Mouse (Mus musculus) hindbrain, embryonic 14.5 days (tissue): ENCODE measurements around the gene Gimap9. TPM values are rescaled to one million over a fixed set of nuclear protein-coding genes. Genes with fewer than 3 reads are reported as not detected.
A peak's percentile ranks its signal among the peaks of the same experiment; 100 is the strongest.

Experiments
- ATAC-seq: fragments of 200-750 bp; cut with Nextera tagmentation; 2 replicates; pipeline ENCODE4 v1.8.0; 2017; ENCODE audit warnings: moderate number of reproducible peaks, mild to moderate bottlenecking, moderate TSS enrichment, moderate library complexity; ENCODE audit not compliant: low FRiP score
- DNase-seq: peaks from one replicate; pipeline ENCODE4 v3.0.0-alpha.2; 2015; ENCODE audit warnings: low spot score
- H3K27ac ChIP-seq: fragments of 300-500 bp; sonication (generic); 2 replicates; pipeline ENCODE4 v1.5.1; 2014; ENCODE audit warnings: mild to moderate bottlenecking, moderate library complexity
- H3K27me3 ChIP-seq: fragments of 300-500 bp; sonication (generic); 2 replicates; pipeline ENCODE4 v1.6.1; 2014; ENCODE audit warnings: mild to moderate bottlenecking, low read length, mixed read lengths; ENCODE audit not compliant: control insufficient read depth, insufficient read depth
- H3K36me3 ChIP-seq: fragments of 300-500 bp; sonication (generic); replicated peaks from 2 replicates; pipeline ENCODE4 v1.6.1; 2014; ENCODE audit not compliant: control insufficient read depth, insufficient read depth
- H3K4me1 ChIP-seq: fragments of 300-500 bp; sonication (generic); replicated peaks from 2 replicates; pipeline ENCODE4 v1.6.1; 2014; ENCODE audit warnings: antibody characterized with exemption, low read length, mixed read lengths; ENCODE audit not compliant: control insufficient read depth, insufficient read depth
- H3K4me2 ChIP-seq: fragments of 300-500 bp; sonication (generic); replicated peaks from 2 replicates; pipeline ENCODE4 v1.6.1; 2014; ENCODE audit warnings: mild to moderate bottlenecking, moderate library complexity
- H3K4me3 ChIP-seq: fragments of 300-500 bp; sonication (generic); replicated peaks from 2 replicates; pipeline ENCODE4 v1.5.1; 2014; ENCODE audit warnings: mild to moderate bottlenecking, low read length
- H3K9ac ChIP-seq: fragments of 300-500 bp; sonication (generic); 2 replicates; pipeline ENCODE4 v1.6.1; 2014
- H3K9me3 ChIP-seq: fragments of 300-500 bp; sonication (generic); 2 replicates; pipeline ENCODE4 v1.6.1; 2016; ENCODE audit warnings: low read length; ENCODE audit not compliant: control insufficient read depth
- WGBS: fragments of 180-500 bp; shearing (Covaris S2); extraction: QIAGEN DNeasy Blood & Tissue Kit; methylation state at CpG from one replicate; pipeline ENCODE4 v1.1.7; 2014; 5-methylcytosine and 5-hydroxymethylcytosine counted together
- polyA plus RNA-seq: library from polyadenylated mRNA; unstranded; fragments of >200 nt; fragmentation: Nextera tagmentation; extraction: Ambion mirVana; gene quantifications from 2 replicates; pipeline ENCODE4 v1.2.1, GENCODE M21; 2014

The Gimap9 gene
- polyA plus RNA-seq, 1 experiment from 2014 or later: 1.6 TPM

- no peak for ATAC-seq
- WGBS: 85% methylated on average over 2 of the region's 2 CpGs
Observed at GRCm38 (mm10) chr6:48635105-48635504, 40.8 kb upstream of the Gimap9 start.

GRCm38 (mm10) chr6:48636515-48636914 is 39.4 kb upstream of the Gimap9 start:
- Histone ChIP-seq H3K27me3 (no peaks in the 10 kb centered on the region), H3K4me2 (no peak overlapping the region), H3K36me3 (no peaks in the 10 kb centered on the region), H3K4me3 (no peak overlapping the region), H3K27ac (no peak overlapping the region), H3K9ac (no peak overlapping the region), H3K4me1 (no peaks in the 10 kb centered on the region), H3K9me3 (no peaks in the 10 kb centered on the region)
- ATAC-seq (no peak), DNase-seq (no peak)
- 33% methylated on average over 6 of the region's 6 CpGs for WGBS

More at GRCm38 (mm10) chr6:48635105-48635504, 40.8 kb upstream of the Gimap9 start:
- Histone ChIP-seq H3K36me3 (no peaks in the 10 kb centered on the region), H3K27ac (no peak overlapping the region), H3K4me2 (no peak overlapping the region), H3K9me3 (no peaks in the 10 kb centered on the region), H3K4me3 (no peak overlapping the region), H3K9ac (no peak overlapping the region), H3K27me3 (no peaks in the 10 kb centered on the region), H3K4me1 (0 out of 2 replicates have a peak, but pooled peaks cover under 1% of the 10 kb centered on the region)
- DNase-seq: no peak

DNA sequence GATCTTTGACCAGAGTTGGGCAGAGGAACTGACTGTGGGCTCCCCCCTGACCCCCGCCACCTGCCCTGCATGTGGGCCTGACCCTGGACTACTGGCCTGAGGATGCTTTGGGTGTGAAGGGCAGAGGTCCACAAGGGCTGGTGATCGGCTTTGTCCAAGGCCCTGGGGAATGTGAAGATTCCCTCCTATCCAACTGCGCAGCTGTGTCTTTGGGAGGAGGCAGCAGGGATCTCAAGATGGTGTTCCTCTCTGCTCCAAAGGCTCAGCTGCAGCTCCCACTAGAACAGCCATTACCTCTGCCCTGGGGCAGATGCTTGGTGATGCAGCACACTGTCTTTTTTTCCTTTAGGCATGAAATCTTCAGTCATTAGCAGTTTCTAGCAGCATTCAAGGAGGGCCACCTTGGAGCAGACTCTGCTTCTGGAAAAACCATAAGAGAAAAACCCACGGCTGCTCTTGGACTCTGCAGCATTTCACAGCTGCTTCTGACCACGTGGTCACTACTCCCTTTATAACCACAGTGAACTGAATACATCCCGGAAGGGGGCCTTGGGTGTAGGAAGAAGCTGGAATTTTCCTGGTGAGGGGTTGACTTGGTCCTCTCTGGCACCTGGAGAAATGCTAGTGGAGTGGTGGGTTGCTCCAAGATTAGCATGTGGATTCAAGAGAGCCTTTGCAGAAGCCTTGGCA is 38.0 kb upstream of the Gimap9 start:
- H3K9ac ChIP-seq: no peak overlapping the region
- no peak overlapping the region for H3K4me3 ChIP-seq
- ATAC-seq (no peak), DNase-seq (no peak)
- no peak overlapping the region for H3K4me2 ChIP-seq
- H3K9me3 ChIP-seq: no peaks in the 10 kb centered on the region
- 67% methylated on average over 6 of the region's 6 CpGs for WGBS
- H3K27me3 ChIP-seq: no peaks in the 10 kb centered on the region
- H3K36me3 ChIP-seq: no peaks in the 10 kb centered on the region
- H3K4me1 ChIP-seq: no peaks in the 10 kb centered on the region
- no peak overlapping the region for H3K27ac ChIP-seq

GRCm38 (mm10) chr6:48638553-48638952 is 37.4 kb upstream of the Gimap9 start:
- no peaks in the 10 kb centered on the region for H3K27me3 ChIP-seq
- H3K9ac ChIP-seq: no peak overlapping the region
- no peak overlapping the region for H3K27ac ChIP-seq
- H3K36me3 ChIP-seq: no peaks in the 10 kb centered on the region
- no peaks in the 10 kb centered on the region for H3K4me1 ChIP-seq
- no peak for DNase-seq
- no peak overlapping the region for H3K4me3 ChIP-seq
- ATAC-seq: no peak
- no peaks in the 10 kb centered on the region for H3K9me3 ChIP-seq
- no peak overlapping the region for H3K4me2 ChIP-seq
- 77% methylated on average over 2 of the region's 2 CpGs for WGBS

- Histone ChIP-seq H3K27me3 (no peaks in the 10 kb centered on the region), H3K9me3 (no peaks in the 10 kb centered on the region), H3K4me1 (no peaks in the 10 kb centered on the region), H3K27ac (no peak overlapping the region), H3K4me2 (no peak overlapping the region), H3K36me3 (no peaks in the 10 kb centered on the region), H3K4me3 (no peak overlapping the region), H3K9ac (no peak overlapping the region)
- ATAC-seq (no peak), DNase-seq (no peak)
- 82% methylated on average over 6 of the region's 6 CpGs for WGBS
Observed at GRCm38 (mm10) chr6:48641391-48641790, 34.5 kb upstream of the Gimap9 start.

DNA sequence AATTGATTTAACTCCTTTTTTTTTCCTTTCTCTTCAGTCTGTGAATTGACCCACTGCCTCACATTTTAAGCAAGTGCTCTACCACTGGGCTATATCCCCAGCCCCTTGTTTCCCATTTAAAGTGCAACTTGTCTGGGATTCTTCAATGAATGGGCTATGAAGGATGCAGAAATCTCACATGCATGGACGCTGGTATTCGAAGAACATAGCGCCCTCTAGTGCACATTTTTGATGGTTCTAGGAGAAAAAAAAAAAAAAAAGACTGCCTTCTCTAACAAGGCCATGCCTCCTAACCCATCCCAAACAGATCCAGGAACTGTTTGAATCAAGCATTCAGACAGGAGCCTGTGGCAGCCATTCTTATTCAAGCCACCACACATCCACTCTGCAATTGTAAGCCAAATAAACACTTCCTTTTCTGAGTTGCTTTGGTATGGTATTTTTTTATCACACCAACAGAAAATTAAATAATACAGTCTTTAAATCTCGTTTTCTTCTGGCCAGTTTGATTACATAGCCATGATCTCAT is 33.1 kb upstream of the Gimap9 start:
- no peaks in the 10 kb centered on the region for H3K27me3 ChIP-seq
- 22% methylated on average over 4 of the region's 4 CpGs for WGBS
- DNase-seq: peak; percentile 85
- no peak overlapping the region for H3K27ac ChIP-seq
- H3K4me3 ChIP-seq: no peak overlapping the region
- no peaks in the 10 kb centered on the region for H3K36me3 ChIP-seq
- H3K4me1 ChIP-seq: no peaks in the 10 kb centered on the region
- no peak for ATAC-seq
- H3K9ac ChIP-seq: no peak overlapping the region
- H3K4me2 ChIP-seq: no peak overlapping the region
- H3K9me3 ChIP-seq: no peaks in the 10 kb centered on the region

- WGBS: 15% methylated on average over 12 of the region's 12 CpGs
- no peaks in the 10 kb centered on the region for H3K36me3 ChIP-seq
- H3K27me3 ChIP-seq: no peaks in the 10 kb centered on the region
- no peak overlapping the region for H3K4me3 ChIP-seq
- H3K4me1 ChIP-seq: no peaks in the 10 kb centered on the region
- H3K27ac ChIP-seq: no peak overlapping the region
- peak; percentile 57; the same call in 1 of the 2 replicates for ATAC-seq
- H3K9ac ChIP-seq: no peak overlapping the region
- peak; percentile 79 for DNase-seq
- no peaks in the 10 kb centered on the region for H3K9me3 ChIP-seq
- H3K4me2 ChIP-seq: no peak overlapping the region
Observed at GRCm38 (mm10) chr6:48645660-48646308, 30.1 kb upstream of the Gimap9 start.

DNA sequence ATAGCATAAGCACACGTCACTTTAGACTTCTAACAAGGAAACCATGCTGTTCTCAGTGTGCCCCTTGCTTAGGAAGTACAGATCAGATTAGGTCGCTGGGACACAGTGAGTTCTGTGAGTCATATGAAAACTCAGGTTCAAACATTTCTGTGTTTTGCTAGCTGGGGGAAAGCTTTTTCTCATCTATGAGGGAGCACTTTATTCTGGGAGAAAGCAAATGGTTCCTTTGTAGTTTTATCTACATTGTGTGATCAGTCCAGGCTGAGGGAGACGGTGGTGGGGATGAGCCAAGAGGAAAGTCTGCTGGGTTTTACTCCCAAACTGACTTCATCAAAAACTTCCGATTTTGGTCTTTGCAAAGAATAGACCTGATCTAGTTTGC is 29.6 kb upstream of the Gimap9 start:
- H3K4me2 ChIP-seq: no peak overlapping the region
- DNase-seq: no peak
- H3K27me3 ChIP-seq: no peaks in the 10 kb centered on the region
- H3K36me3 ChIP-seq: no peaks in the 10 kb centered on the region
- H3K4me1 ChIP-seq: no peaks in the 10 kb centered on the region
- H3K27ac ChIP-seq: no peak overlapping the region
- H3K4me3 ChIP-seq: no peak overlapping the region
- no peaks in the 10 kb centered on the region for H3K9me3 ChIP-seq
- ATAC-seq: no peak
- no peak overlapping the region for H3K9ac ChIP-seq
- WGBS: 88% methylated on average over 4 of the region's 4 CpGs

DNA sequence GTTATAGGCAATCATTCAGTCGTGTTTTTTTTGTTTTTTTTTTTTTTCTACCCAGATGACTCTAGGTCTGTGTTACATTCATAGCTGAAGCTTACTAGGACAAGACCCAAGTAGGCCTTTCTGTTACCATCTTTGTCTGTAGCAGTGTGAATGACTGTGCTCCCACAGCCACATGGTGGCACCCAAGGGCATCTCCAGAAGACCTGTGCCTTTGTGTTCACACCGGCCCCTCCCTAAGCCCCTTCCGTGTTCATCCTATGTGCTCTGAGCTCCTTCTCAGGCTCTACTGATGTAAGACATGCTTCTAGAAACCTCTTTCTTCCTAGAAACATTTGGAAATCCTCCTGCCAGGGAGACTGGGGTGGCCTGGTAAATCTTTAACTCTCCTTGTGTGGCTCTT is 28.9 kb upstream of the Gimap9 start, which contains the start of gene Gimap8:
TSS of gene Gimap8 (plus strand) at position 240 of the 400 bp plus-strand sequence.
- Histone ChIP-seq H3K9me3 (no peaks in the 10 kb centered on the region), H3K4me2 (no peak within 1 kb of the TSS), H3K9ac (no peak within 1 kb of the TSS), H3K4me3 (no peak within 1 kb of the TSS), H3K27ac (no peak within 1 kb of the TSS), H3K27me3 (no peaks in the 10 kb centered on the region), H3K4me1 (no peaks in the 10 kb centered on the region), H3K36me3 (no peaks in the 10 kb centered on the region)
- ATAC-seq: no peak
- no peak for DNase-seq
- WGBS: 47% methylated on average over 3 of the region's 3 CpGs
